Mouse (Mus musculus) 416B (cell line): ENCODE data around the gene Ddn.

Experiments used
- DNase-seq: peaks from one replicate; pipeline ENCODE4 v3.0.0; 2011; ENCODE audit warnings: low read depth

Ddn gene

DNA sequence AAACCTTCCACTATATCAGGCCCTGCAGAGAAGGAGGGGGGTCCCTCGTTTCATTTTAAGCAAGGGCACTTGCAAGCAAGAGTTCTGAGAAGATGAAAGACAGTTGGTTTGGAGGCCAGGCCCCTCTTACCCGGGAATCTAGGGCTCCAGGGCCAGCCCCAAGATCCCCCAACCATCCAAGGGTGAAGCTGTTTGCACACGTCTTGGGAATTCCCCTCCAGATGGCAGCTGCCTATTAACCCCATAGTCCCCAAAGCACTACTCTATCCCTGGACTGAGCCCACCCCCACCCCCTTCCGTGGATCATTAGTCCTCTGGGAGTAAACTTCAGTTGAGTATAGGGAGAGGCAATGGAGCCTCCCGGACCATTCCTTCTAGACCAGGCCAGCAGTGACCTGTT is 33.8 kb downstream of the Ddn start:
- no peak for DNase-seq

DNA sequence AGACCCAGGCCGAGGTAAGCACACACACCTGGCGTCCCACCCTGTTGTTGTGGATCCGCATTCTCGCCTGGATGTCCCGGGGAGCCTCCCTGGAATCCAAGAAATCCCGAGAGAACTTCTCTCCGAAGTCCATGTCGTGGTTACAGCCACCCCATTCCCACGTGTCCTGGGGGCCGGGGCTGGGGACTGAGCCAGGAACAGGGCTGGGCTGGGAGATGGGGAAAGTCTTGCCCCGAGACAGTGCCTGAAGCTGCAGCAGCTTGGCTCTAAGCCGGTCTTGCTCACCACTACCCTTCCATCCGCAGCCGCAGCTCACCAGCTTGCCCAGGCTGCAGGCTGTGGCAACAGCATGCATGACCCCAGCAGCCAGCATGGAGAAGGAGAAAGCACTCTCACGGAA is 35.2 kb downstream of the Ddn start:
- DNase-seq: no peak

DNA sequence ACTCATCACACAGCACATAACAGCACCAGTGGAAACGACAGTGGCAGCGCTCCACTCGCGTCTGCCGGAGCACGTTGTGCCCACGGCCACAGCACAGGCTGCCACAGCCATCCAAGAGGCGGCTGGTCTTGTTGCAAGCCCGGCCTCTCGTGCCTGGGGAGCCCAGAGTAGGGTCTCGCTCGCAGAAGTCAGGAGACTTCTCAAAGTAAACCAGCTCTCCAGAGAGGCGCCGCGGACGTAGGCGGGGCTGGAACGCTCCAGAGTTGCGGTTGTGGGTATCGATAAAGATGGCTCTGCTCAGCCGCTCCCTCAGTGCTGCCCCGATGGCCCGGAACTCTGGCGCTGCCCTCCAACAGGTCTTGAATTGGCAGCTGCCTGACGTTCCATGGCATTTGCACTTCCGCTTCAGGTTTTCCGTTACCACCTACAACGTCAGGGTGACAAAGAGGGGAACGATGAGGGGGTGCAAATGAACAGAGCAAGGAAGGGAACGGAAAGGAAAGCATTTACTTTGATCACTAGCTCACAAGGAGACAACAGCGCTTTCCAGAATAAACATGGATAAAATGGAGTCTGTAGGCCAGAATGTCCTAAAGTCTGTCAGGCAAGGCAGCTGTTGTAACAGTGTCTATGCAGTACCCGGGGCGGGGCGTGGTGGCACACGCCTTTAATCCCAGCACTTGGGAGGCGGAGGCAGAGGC is 36.6 kb downstream of the Ddn start:
- DNase-seq: no peak

DNA sequence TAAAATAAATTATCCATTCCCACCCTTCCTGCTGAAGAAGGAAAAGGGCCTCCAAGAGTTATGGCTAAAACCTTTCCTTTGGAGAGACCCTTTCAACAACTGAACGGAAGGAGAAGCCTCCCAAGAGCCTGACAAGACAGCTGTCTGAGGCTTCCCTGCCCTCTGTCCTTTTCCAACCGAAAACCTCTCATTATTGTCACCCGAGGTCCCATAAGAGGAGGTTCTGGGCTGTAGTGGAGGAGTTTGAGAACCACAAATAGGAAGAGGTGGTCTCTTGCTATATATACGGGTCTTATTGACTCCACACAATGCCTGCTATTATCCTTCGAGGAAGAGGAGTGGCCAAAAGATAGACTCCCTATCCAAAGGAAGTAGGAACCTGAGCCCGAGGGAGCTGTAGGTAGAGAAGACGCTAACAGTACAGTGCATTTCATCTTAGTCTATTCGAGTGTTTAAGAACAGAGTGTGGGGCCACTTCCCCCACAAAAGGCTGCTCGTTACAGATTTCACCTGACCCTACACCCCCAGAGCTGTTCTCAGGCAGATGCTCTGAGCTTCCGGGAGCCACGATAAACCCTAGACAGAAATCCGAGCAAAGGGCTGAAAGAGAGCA is 37.4 kb downstream of the Ddn start:
- no peak for DNase-seq

DNA sequence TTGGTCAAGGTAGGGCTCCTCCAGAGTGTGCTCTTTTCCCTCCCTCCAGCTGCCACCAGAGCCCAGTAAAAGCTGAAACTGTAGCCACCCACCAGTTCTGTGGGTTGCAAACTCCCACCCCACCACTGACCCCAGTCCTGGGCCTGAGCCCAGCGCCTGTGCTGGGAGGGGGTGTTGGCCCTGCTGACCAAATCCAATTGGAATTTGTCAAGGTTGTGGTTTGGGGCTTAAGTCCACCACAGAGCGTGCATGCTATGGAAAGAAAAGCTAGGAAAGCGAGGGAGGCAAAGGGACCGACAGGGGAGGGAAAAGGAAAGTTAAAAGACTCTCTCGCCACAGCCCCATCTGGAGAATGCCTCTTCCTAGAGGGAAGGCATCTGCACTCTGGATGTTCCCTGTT is 41.0 kb downstream of the Ddn start:
- no peak for DNase-seq

DNA sequence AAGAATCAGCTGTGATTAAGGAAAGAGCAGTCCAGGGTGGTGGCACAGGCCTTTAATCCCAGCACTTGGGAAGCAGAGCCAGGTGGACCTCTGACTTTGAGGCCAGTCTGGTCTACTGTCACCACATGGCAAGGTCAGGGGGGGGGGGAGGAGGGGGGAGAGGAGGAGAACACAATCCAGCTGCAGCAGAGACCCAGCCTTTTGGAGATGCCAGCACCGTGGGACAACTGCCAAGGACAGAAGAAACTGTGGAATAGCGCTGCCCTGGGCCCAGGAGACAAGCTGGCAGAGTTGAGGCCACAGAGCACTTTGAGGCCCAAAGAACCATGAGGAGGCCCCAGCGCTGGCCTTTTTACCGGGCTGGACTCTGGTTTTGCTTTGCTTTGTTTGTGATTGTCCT is 43.4 kb downstream of the Ddn start:
- no peak for DNase-seq

DNA sequence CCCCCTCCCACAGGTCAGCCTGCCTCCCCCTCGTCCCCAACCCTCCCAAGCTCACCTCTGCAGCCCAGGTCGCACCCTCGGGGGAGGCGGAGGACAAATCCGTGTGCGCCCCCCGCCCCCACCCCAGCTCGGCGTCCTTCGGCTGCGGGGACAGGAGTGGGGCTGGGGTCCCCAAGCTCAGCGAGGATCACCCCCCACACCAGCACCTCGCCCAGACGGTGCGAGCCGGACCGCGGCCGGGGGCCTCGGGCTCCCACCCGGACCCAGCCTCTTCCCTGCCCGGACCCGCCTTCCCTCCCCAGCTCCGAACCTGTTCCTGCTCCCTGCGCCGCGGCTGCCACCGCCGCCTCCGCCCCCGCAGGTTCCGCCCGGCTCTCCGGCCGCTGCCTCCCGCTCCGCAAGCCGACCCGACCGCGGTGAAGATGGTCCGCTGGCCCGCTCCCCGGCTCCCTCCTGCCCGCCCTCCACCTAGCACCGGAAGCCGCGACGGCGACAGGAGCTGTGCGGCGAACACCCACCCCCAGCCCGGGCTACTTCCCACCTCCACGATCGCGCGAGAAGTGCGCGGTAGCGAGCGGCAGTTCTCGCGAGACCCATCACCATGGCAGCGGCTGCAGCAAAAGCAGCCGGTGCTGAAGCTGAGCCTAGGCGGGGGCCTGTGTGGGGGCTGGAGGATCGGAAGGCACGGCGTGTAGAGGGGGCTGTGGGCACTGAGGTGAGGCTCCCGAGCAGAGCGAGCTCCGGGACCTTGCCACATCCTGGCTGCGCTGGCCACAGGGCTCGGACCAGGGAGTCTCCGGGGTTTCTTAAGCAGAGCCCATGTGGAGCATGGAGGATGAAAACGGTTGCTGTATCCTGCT is 46.4 kb downstream of the Ddn start, which contains the start of gene Arf3:
Arf3 (minus strand) TSS at position 545 of the 860 bp plus-strand sequence.
- DNase-seq: peak; percentile 94

DNA sequence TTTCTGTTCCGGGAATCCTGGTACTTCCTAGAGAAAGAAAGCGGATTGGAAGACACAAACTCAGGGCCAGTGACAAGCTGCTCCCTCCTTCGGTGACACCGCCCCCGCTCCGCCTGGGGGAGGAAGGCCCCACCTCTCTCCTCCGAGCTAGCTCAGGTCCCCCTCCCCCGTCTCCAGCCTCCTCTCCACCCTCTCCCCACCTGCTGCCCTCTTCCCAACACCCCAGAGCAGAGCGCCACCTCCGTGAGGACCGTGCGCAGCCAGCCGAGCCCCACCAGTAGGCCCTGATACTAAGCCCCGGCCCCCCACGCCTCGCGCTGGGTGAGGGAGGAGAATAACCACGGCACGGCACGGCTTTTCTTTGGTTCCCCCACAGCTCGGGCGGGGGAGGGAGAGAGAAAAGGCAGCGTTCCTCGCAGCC is 47.1 kb downstream of the Ddn start:
- DNase-seq: peak; percentile 89

DNA sequence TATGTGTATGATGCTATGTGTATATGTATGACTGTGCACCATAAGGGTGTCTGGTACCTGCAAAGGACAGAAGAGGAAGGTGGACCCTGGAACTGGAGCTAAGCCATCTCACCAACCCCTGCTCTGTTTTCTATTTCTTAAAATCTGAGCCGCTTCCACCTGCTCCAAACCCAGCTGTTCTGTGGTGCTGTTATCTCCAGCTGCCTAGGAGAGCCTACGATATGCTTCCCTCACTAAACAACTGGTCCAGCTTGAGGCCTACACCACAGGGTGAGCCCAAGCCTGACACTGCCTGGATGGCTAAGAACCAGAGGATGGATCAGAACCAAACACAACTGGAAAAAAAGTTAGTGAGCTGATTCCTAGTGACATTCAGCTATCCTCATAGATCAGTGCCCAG is 55.2 kb downstream of the Ddn start:
- DNase-seq: no peak
